Mouse (Mus musculus) heart, embryonic 14.5 days (tissue): ENCODE measurements at regions not wholly inside any gene's neighbourhood (a gene's known extent, or its start where the extent isn't known, plus 50 kb on each side); places are given as distances from the start of the nearest gene placed in this dataset.

Experiments used
- ATAC-seq: fragments of 200-750 bp; cut with Nextera tagmentation; 2 replicates; pipeline ENCODE4 v1.8.0; 2017; ENCODE audit warnings: low read depth, moderate TSS enrichment; ENCODE audit not compliant: insufficient number of reproducible peaks, insufficient read depth, low FRiP score
- H3K27ac ChIP-seq, 2 experiments: fragments of 200-500 bp in 1 of 2; fragments of 300-500 bp in 1 of 2; sonication (generic) in 1 of 2; replicated peaks in 1 of 2; 2 replicates each; pipeline ENCODE4 v1.5.1; 2012 to 2014; ENCODE audit warnings: low read depth in 2 of 2, low read length in 2 of 2, control low read depth in 1 of 2, mild to moderate bottlenecking in 1 of 2, mixed read lengths in 1 of 2; ENCODE audit not compliant: control insufficient read depth in 1 of 2, insufficient read depth in 1 of 2
- H3K27me3 ChIP-seq: fragments of 300-500 bp; sonication (generic); 2 replicates; pipeline ENCODE4 v1.6.1; 2014; ENCODE audit warnings: mild to moderate bottlenecking, low read length, control low read depth; ENCODE audit not compliant: control insufficient read depth, insufficient read depth
- H3K36me3 ChIP-seq: fragments of 300-500 bp; sonication (generic); 2 replicates; pipeline ENCODE4 v1.6.1; 2014; ENCODE audit warnings: mild to moderate bottlenecking, control low read depth, low read length, mixed read lengths; ENCODE audit not compliant: control insufficient read depth, insufficient read depth
- H3K4me1 ChIP-seq, 2 experiments: fragments of 200-500 bp in 1 of 2; fragments of 300-500 bp in 1 of 2; sonication (generic) in 1 of 2; 2 replicates each; pipeline ENCODE4 v1.6.1; 2012 to 2014; ENCODE audit warnings: low read length in 2 of 2, control low read depth in 1 of 2, mixed read lengths in 1 of 2; ENCODE audit not compliant: control insufficient read depth in 2 of 2, insufficient read depth in 2 of 2
- H3K4me2 ChIP-seq: fragments of 300-500 bp; sonication (generic); 2 replicates; pipeline ENCODE4 v1.6.1; 2014; ENCODE audit warnings: mild to moderate bottlenecking, low read length
- H3K4me3 ChIP-seq, 2 experiments: fragments of 200-500 bp in 1 of 2; fragments of 300-500 bp in 1 of 2; sonication (generic) in 1 of 2; 2 replicates each; pipeline ENCODE4 v1.5.1; 2012 to 2014; ENCODE audit warnings: low read length in 2 of 2, mild to moderate bottlenecking in 2 of 2, control low read depth in 1 of 2, low read depth in 1 of 2, moderate library complexity in 1 of 2; ENCODE audit not compliant: control insufficient read depth in 1 of 2, insufficient read depth in 1 of 2
- H3K9ac ChIP-seq: fragments of 300-500 bp; sonication (generic); 2 replicates; pipeline ENCODE4 v1.6.1; 2014; ENCODE audit warnings: mild to moderate bottlenecking, low read length
- H3K9me3 ChIP-seq: fragments of 300-500 bp; sonication (generic); 2 replicates; pipeline ENCODE4 v1.6.1; 2016; ENCODE audit warnings: low read length, control low read depth; ENCODE audit not compliant: control insufficient read depth
- WGBS: fragments of 180-500 bp; shearing (Covaris S2); extraction: QIAGEN DNeasy Blood & Tissue Kit; methylation state at CpG from one replicate; pipeline ENCODE4 v1.1.7; 2014; 5-methylcytosine and 5-hydroxymethylcytosine counted together

- no peaks in the 10 kb centered on the region for H3K36me3 ChIP-seq
- no peak overlapping the region for H3K27ac ChIP-seq
- ATAC-seq = no peak
- no peak overlapping the region for H3K4me2 ChIP-seq
- no peak overlapping the region for H3K4me3 ChIP-seq
- WGBS = 80% methylated on average over 4 of the region's 4 CpGs
- no peak overlapping the region for H3K9ac ChIP-seq
- no peaks in the 10 kb centered on the region for H3K9me3 ChIP-seq
- H3K4me1 ChIP-seq = no peaks in the 10 kb centered on the region
- H3K27me3 ChIP-seq = no peaks in the 10 kb centered on the region
These were observed 432.3 kb downstream of the Gsdmc2 start for GRCm38 (mm10) chr15:63412649-63413048.

GRCm38 (mm10) chr15:63411771-63412118 lies 433.2 kb downstream of the Gsdmc2 start:
- no peaks in the 10 kb centered on the region for H3K4me1 ChIP-seq

DNA sequence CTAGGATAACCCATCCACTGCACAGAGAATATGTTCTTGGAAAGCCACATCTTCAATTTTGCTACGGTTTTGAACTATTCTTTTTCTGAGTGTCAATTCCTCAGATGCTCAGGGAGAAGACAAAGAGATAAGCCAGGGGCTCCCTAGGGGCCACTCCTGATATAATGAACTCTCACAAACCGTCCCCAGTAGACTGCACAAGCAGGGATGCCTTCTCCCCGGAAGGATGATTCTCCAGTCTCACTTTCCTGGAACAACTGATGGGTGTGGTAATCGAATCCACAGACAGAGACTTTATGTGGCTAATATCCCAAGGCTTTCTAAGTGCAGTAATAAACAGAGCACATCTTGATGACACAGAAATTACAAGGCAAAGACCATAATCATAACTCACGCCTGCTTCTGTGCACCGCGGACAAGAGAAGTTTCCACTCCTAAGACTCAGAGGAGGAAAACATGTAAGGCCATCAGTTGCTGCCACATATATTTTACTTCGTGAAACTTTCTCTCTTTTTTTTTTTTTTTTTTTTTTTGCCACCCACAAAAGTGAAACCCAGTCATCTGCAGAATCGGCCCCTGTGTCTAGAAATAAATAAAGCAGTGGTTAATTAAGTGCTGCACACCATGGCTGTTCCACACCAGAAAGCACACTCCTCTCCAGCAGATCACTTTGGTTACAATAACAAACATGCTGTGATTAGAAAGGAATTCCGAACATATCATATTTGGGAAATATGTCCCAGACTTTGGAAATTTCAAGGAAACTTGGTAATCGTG lies 433.8 kb downstream of the Gsdmc2 start:
- Histone ChIP-seq H3K27me3 (no peaks in the 10 kb centered on the region), H3K9ac (no peak overlapping the region), H3K27ac (no peak overlapping the region), H3K4me1 (no peaks in the 10 kb centered on the region), H3K36me3 (no peaks in the 10 kb centered on the region), H3K4me3 (no peak overlapping the region), H3K4me2 (no peak overlapping the region), H3K9me3 (no peaks in the 10 kb centered on the region)
- 68% methylated on average over 11 of the region's 11 CpGs for WGBS
- ATAC-seq = no peak

More at GRCm38 (mm10) chr15:63411771-63412118, 433.2 kb downstream of the Gsdmc2 start:
- H3K4me2 ChIP-seq = no peak overlapping the region
- H3K27ac ChIP-seq = no peak overlapping the region
- H3K27me3 ChIP-seq = no peaks in the 10 kb centered on the region
- no peaks in the 10 kb centered on the region for H3K9me3 ChIP-seq
- no peak overlapping the region for H3K4me3 ChIP-seq
- WGBS = 67% methylated on average over 3 of the region's 3 CpGs
- H3K36me3 ChIP-seq = no peaks in the 10 kb centered on the region
- no peak for ATAC-seq
- H3K9ac ChIP-seq = no peak overlapping the region

GRCm38 (mm10) chr15:63400445-63400844 lies 444.5 kb downstream of the Gsdmc2 start:
- Histone ChIP-seq H3K27me3 (no peaks in the 10 kb centered on the region), H3K9ac (no peak overlapping the region), H3K4me2 (no peak overlapping the region), H3K36me3 (no peaks in the 10 kb centered on the region), H3K4me3 (no peak overlapping the region), H3K9me3 (no peaks in the 10 kb centered on the region), H3K4me1 (no peaks in the 10 kb centered on the region), H3K27ac (no peak overlapping the region)
- 68% methylated on average over 3 of the region's 3 CpGs for WGBS
- no peak for ATAC-seq

- no peaks in the 10 kb centered on the region for H3K27me3 ChIP-seq
- ATAC-seq = no peak
- no peaks in the 10 kb centered on the region for H3K36me3 ChIP-seq
- no peak overlapping the region for H3K27ac ChIP-seq
- no peak overlapping the region for H3K9ac ChIP-seq
- WGBS = 56% methylated on average over 1 of the region's 1 CpGs
- no peak overlapping the region for H3K4me3 ChIP-seq
- H3K9me3 ChIP-seq = no peaks in the 10 kb centered on the region
- H3K4me1 ChIP-seq = no peaks in the 10 kb centered on the region
- H3K4me2 ChIP-seq = no peak overlapping the region
These were observed 445.0 kb downstream of the Gsdmc2 start for GRCm38 (mm10) chr15:63400011-63400410.

- H3K9me3 ChIP-seq = no peaks in the 10 kb centered on the region
- H3K4me3 ChIP-seq = no peak overlapping the region
- H3K4me1 ChIP-seq = no peaks in the 10 kb centered on the region
- WGBS = 84% methylated on average over 3 of the region's 3 CpGs
- H3K27ac ChIP-seq = no peak overlapping the region
- H3K9ac ChIP-seq = no peak overlapping the region
- no peaks in the 10 kb centered on the region for H3K36me3 ChIP-seq
- H3K4me2 ChIP-seq = no peak overlapping the region
- no peak for ATAC-seq
- no peaks in the 10 kb centered on the region for H3K27me3 ChIP-seq
These were observed 447.5 kb downstream of the Gsdmc2 start for GRCm38 (mm10) chr15:63397485-63397884.

DNA sequence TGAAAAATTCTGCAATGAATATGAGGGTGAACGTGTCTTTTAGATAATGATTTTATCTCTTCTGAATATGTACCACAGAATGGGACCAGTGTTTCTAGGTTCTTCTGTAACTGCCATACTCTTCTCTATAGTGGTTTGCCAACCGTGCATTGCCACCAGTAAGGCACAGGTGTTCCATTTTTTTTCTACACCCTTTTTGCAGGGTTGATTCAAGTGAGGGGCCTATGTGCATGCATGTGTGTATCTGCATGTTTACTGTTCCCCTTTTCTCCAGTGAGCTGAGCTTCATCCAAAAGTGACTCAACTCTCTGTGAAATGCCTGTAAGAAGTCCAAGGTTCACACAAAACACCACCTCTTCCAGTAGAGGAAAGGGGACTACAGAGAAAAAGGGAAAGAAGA lies 467.7 kb downstream of the Gsdmc2 start:
- no peaks in the 10 kb centered on the region for H3K27me3 ChIP-seq
- 64% methylated on average over 2 of the region's 2 CpGs for WGBS
- no peak overlapping the region for H3K9ac ChIP-seq
- no peaks in the 10 kb centered on the region for H3K9me3 ChIP-seq
- H3K36me3 ChIP-seq = no peaks in the 10 kb centered on the region
- no peak for ATAC-seq
- no peaks in the 10 kb centered on the region for H3K4me1 ChIP-seq
- no peak overlapping the region for H3K27ac ChIP-seq
- no peak overlapping the region for H3K4me2 ChIP-seq
- no peak overlapping the region for H3K4me3 ChIP-seq
